Mouse (Mus musculus): Measurements from ENCODE around the gene Ogfod3. TPM values are rescaled to one million over a fixed set of nuclear protein-coding genes. Genes with fewer than 3 reads are reported as not detected.
A peak's percentile ranks its signal among the peaks of the same experiment; 100 is the strongest.

The Ogfod3 gene
- total RNA-seq, 2 experiments from 2014 or later: 7.4 to 7.7 TPM

- DNase-seq (ENCODE audit: low spot score in 2 of 2): no peak
These were observed 3.7 kb downstream of the Ogfod3 start for GRCm38 (mm10) chr11:121200781-121201180.

GRCm38 (mm10) chr11:121199851-121200250 lies 4.7 kb downstream of the Ogfod3 start:
- no peak for DNase-seq (ENCODE audit: low spot score in 2 of 2)

- no peak for DNase-seq (ENCODE audit: low spot score in 2 of 2)
These were observed 5.9 kb downstream of the Ogfod3 start for GRCm38 (mm10) chr11:121198622-121199021.

- no peak for DNase-seq (ENCODE audit: low spot score in 2 of 2)
These were observed 11.1 kb downstream of the Ogfod3 start for GRCm38 (mm10) chr11:121193415-121193814.

- DNase-seq (ENCODE audit: low spot score in 2 of 2): no peak
These were observed 11.8 kb downstream of the Ogfod3 start for GRCm38 (mm10) chr11:121192742-121193141.

GRCm38 (mm10) chr11:121189681-121190080 lies 14.8 kb downstream of the Ogfod3 start:
- no peak for DNase-seq (ENCODE audit: low spot score in 2 of 2)

- peak in 1 of 2 experiments; percentile 22 for DNase-seq (ENCODE audit: low spot score in 2 of 2)
These were observed 27.9 kb downstream of the Ogfod3 start for GRCm38 (mm10) chr11:121176285-121177270.

- DNase-seq (ENCODE audit: low spot score in 2 of 2): peak; percentile 24 to 33
These were observed 30.3 kb downstream of the Ogfod3 start for GRCm38 (mm10) chr11:121174234-121174633.

GRCm38 (mm10) chr11:121173203-121173602 lies 31.3 kb downstream of the Ogfod3 start:
- DNase-seq (ENCODE audit: low spot score in 2 of 2): no peak

GRCm38 (mm10) chr11:121163751-121164150 lies 40.8 kb downstream of the Ogfod3 start:
- DNase-seq (ENCODE audit: low spot score in 2 of 2): no peak

GRCm38 (mm10) chr11:121160636-121161346 lies 43.7 kb downstream of the Ogfod3 start:
- DNase-seq (ENCODE audit: low spot score in 2 of 2): no peak

GRCm38 (mm10) chr11:121159971-121160370 lies 44.5 kb downstream of the Ogfod3 start, which contains the start of gene Uts2r:
Uts2r (plus strand) TSS chr11:121160271.
- DNase-seq (ENCODE audit: low spot score in 2 of 2): no peak

GRCm38 (mm10) chr11:121156411-121156891 lies 48.1 kb downstream of the Ogfod3 start:
- DNase-seq (ENCODE audit: low spot score in 2 of 2): no peak

- DNase-seq (ENCODE audit: low spot score in 2 of 2): no peak
These were observed 50.3 kb downstream of the Ogfod3 start for GRCm38 (mm10) chr11:121154203-121154602.

- no peak for DNase-seq (ENCODE audit: low spot score in 2 of 2)
These were observed 56.3 kb downstream of the Ogfod3 start for GRCm38 (mm10) chr11:121148193-121148592.

- no peak for DNase-seq (ENCODE audit: low spot score in 2 of 2)
These were observed 58.6 kb downstream of the Ogfod3 start, which contains the start of gene Tex19.1 for GRCm38 (mm10) chr11:121145865-121146264. Tex19.1 (plus strand) TSS chr11:121146143.

- no peak for DNase-seq (ENCODE audit: low spot score in 2 of 2)
These were observed 61.0 kb downstream of the Ogfod3 start for GRCm38 (mm10) chr11:121143325-121144015.

GRCm38 (mm10) chr11:121138732-121139131 lies 65.8 kb downstream of the Ogfod3 start:
- no peak for DNase-seq (ENCODE audit: low spot score in 2 of 2)

- no peak for DNase-seq (ENCODE audit: low spot score in 2 of 2)
These were observed 66.8 kb downstream of the Ogfod3 start for GRCm38 (mm10) chr11:121137682-121138081.

- no peak for DNase-seq (ENCODE audit: low spot score in 2 of 2)
These were observed 69.9 kb downstream of the Ogfod3 start for GRCm38 (mm10) chr11:121134600-121134999.

- no peak for DNase-seq (ENCODE audit: low spot score in 2 of 2)
These were observed 74.9 kb downstream of the Ogfod3 start for GRCm38 (mm10) chr11:121129616-121130015.

All from layer of hippocampus, adult 18-20 months (tissue).